Mouse (Mus musculus) thymus, postnatal 0 days (tissue): ENCODE data around the gene Eif3c. TPM values are rescaled to one million over a fixed set of nuclear protein-coding genes. Genes with fewer than 3 reads are reported as not detected.

Source experiments
- microRNA-seq: library from miRNA; unstranded; fragments of <30 nt; microRNA quantifications from one replicate; pipeline ENCODE4, GENCODE M21; 2016; ENCODE audit warnings: borderline number of aligned reads
- polyA plus RNA-seq: library from polyadenylated mRNA; unstranded; fragments of >200 nt; fragmentation: Nextera tagmentation; extraction: Ambion mirVana; gene quantifications from 2 replicates; pipeline ENCODE4 v1.2.1, GENCODE M21; 2015

Gene Eif3c
- polyA plus RNA-seq, 1 experiment from 2014 or later = 246 TPM

Small RNA genes within 50 kb of the gene (microRNA-seq; reads per million reads assigned to microRNA genes)
- not detected for gene Mir7059

Other genes starting within 250 kb of the Eif3c start
- gene Lat, start 196.8 kb downstream of the Eif3c start, polyA plus RNA-seq = 890 and 915 TPM in 2 replicates
- gene Spns1, start 189.0 kb downstream of the Eif3c start, polyA plus RNA-seq = 39.4 and 43.3 TPM in 2 replicates
- gene Nfatc2ip, start 169.7 kb downstream of the Eif3c start, polyA plus RNA-seq = 5.1 and 6.7 TPM in 2 replicates
- gene Cd19, start 151.5 kb downstream of the Eif3c start, polyA plus RNA-seq = 0.13 and 0.22 TPM in 2 replicates
- 22.2 and 22.7 TPM in 2 replicates for gene Rabep2, start 137.7 kb downstream of the Eif3c start, polyA plus RNA-seq
- gene Atp2a1, start 103.3 kb downstream of the Eif3c start, polyA plus RNA-seq = 3.1 and 4.2 TPM in 2 replicates
- gene Sh2b1, start 91.0 kb downstream of the Eif3c start, polyA plus RNA-seq = 37.8 and 38.6 TPM in 2 replicates
- gene Tufm, start 79.0 kb downstream of the Eif3c start, polyA plus RNA-seq = 95.4 and 104 TPM in 2 replicates
- 37.9 and 38.5 TPM in 2 replicates for gene Atxn2l, start 63.0 kb downstream of the Eif3c start, polyA plus RNA-seq
- gene Apobr, start 18.5 kb upstream of the Eif3c start, polyA plus RNA-seq = 1.2 TPM in 2 replicates
- 28.2 and 30.2 TPM in 2 replicates for gene Cln3, start 19.4 kb upstream of the Eif3c start, polyA plus RNA-seq
- 0.54 and 0.85 TPM in 2 replicates for gene Il27, start 28.5 kb upstream of the Eif3c start, polyA plus RNA-seq
- 15.1 and 16.4 TPM in 2 replicates for gene Nupr1, start 64.5 kb upstream of the Eif3c start, polyA plus RNA-seq
- gene Sgf29, start 82.9 kb upstream of the Eif3c start, polyA plus RNA-seq = 62.2 and 72.9 TPM in 2 replicates
- gene Sult1a1, start 110.0 kb upstream of the Eif3c start, polyA plus RNA-seq = 8.5 and 11.0 TPM in 2 replicates
- gene Bola2, start 129.0 kb upstream of the Eif3c start, polyA plus RNA-seq = 154 and 155 TPM in 2 replicates
- gene Slx1b, start 129.4 kb upstream of the Eif3c start, polyA plus RNA-seq = 6.0 and 7.6 TPM in 2 replicates
- 1,525 and 1,527 TPM in 2 replicates for gene Coro1a, start 141.4 kb upstream of the Eif3c start, polyA plus RNA-seq
- 35.6 and 37.4 TPM in 2 replicates for gene Mapk3, start 193.2 kb upstream of the Eif3c start, polyA plus RNA-seq
- gene Gdpd3, start 199.9 kb upstream of the Eif3c start, polyA plus RNA-seq = 1.6 TPM in 2 replicates
- gene Ypel3, start 210.5 kb upstream of the Eif3c start, polyA plus RNA-seq = 153 and 180 TPM in 2 replicates
- 0.28 and 0.48 TPM in 2 replicates for gene Tbx6, start 215.1 kb upstream of the Eif3c start, polyA plus RNA-seq
- 306 TPM in 2 replicates for gene Ppp4c, start 226.1 kb upstream of the Eif3c start, polyA plus RNA-seq
- 0.19 and 0.20 TPM in 2 replicates for gene Fam57b, start 231.3 kb upstream of the Eif3c start, polyA plus RNA-seq